Mouse (Mus musculus): Measurements from ENCODE around the gene Atp2b4.

DNA sequence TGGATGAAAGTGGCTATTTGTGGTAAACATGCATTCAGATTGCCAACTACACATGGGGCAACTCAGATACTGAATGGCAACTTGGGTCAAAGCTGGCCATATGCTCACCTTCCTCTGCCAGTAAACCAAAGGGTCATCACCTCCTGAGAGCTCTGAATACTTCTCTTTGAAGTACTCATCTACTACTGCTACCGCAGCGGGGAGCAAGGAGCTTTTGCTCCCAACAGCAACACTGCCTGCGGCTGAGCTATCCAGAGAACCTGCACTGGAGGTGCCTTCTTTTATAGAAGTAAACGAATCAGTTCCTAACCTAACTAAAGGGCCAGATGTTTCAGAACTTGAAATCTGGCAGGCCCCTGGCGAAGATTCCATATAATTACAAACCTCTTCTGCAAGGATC lies 144.0 kb downstream of the Atp2b4 start:
- TF ChIP-seq CTCF (IDR thresholded peaks at IDR 0.05; ENCODE audit: insufficient read depth, low read length) (no peak), POLR2A (IDR thresholded peaks at IDR 0.05; ENCODE audit: borderline replicate concordance, extremely low read depth, low read depth, low read length) (no peak)

All from lung, adult 2 months (tissue).